Mouse (Mus musculus) heart, adult 2 months (tissue): ENCODE data around the gene Abcc1.

ENCODE experiments used
- CTCF ChIP-seq: fragments of 200-600 bp; IDR thresholded peaks from 2 replicates; pipeline ENCODE4 v1.8.1; 2022; ENCODE audit warnings: antibody characterized with exemption, mild to moderate bottlenecking, moderate library complexity
- EP300 ChIP-seq: fragments of 200-500 bp; IDR thresholded peaks from 2 replicates; pipeline ENCODE4 v1.6.1; 2011; ENCODE audit warnings: low read depth, low read length, control low read depth; ENCODE audit not compliant: insufficient read depth

- no peak for TF ChIP-seq EP300
- TF ChIP-seq CTCF: no peak
These were observed 49.8 kb downstream of the Abcc1 start for GRCm38 (mm10) chr16:14411156-14411555.
